In genomic region chr2:163823248-163823647, GRCm38 (mm10) we compare ENCODE assay signal across 7 mouse cellular contexts. TPM values are rescaled to one million over a fixed set of nuclear protein-coding genes. Genes with fewer than 3 reads are reported as not detected.
DNase-seq lines count a peak whose midpoint lies in the region; ATAC-seq and TF ChIP-seq lines count a peak whose summit lies in the region.

No protein-coding gene starts in this region.

- H3K27me3 ChIP-seq in testis, adult 2 months (ENCODE audit: control insufficient read depth, insufficient read depth, low read length), result no peaks in the 10 kb centered on the region
- no peaks in the 10 kb centered on the region for H3K27me3 ChIP-seq in hindbrain, embryonic 14.5 days (ENCODE audit: control insufficient read depth, insufficient read depth, low read length)
- H3K27me3 ChIP-seq in limb, embryonic 14.5 days (ENCODE audit: control insufficient read depth, insufficient read depth, low read length), result no peaks in the 10 kb centered on the region
- H3K27me3 ChIP-seq in neural tube, embryonic 11.5 days (ENCODE audit: control insufficient read depth, insufficient read depth, low read length), result no peaks in the 10 kb centered on the region

- no peaks in the 10 kb centered on the region for H3K36me3 ChIP-seq in testis, adult 2 months (ENCODE audit: control insufficient read depth, insufficient read depth, low read length)
- no peaks in the 10 kb centered on the region for H3K36me3 ChIP-seq in hindbrain, embryonic 14.5 days (replicated peaks; ENCODE audit: control insufficient read depth, insufficient read depth)
- H3K36me3 ChIP-seq in limb, embryonic 14.5 days (ENCODE audit: control insufficient read depth, insufficient read depth, low read length), result no peaks in the 10 kb centered on the region
- H3K36me3 ChIP-seq in neural tube, embryonic 11.5 days (ENCODE audit: control insufficient read depth, insufficient read depth, low read length), result no peaks in the 10 kb centered on the region

- no peak overlapping the region for H3K4me3 ChIP-seq in testis, adult 2 months (ENCODE audit: control insufficient read depth, low read depth, low read length)
- no peak overlapping the region for H3K4me3 ChIP-seq in embryonic fibroblast, embryonic 13.5 days (ENCODE audit: insufficient read depth, low read length)
- no peak overlapping the region for H3K4me3 ChIP-seq in hindbrain, embryonic 14.5 days (replicated peaks; ENCODE audit: low read length)
- H3K4me3 ChIP-seq in limb, embryonic 14.5 days (replicated peaks; ENCODE audit: low read length), result no peak overlapping the region
- H3K4me3 ChIP-seq in neural tube, embryonic 11.5 days (ENCODE audit: low read depth, low read length), result no peak overlapping the region

- H3K9me3 ChIP-seq in hindbrain, embryonic 14.5 days (ENCODE audit: control insufficient read depth, low read length), result no peaks in the 10 kb centered on the region
- H3K9me3 ChIP-seq in limb, embryonic 14.5 days (ENCODE audit: control insufficient read depth, low read length), result no peaks in the 10 kb centered on the region
- H3K9me3 ChIP-seq in neural tube, embryonic 11.5 days (ENCODE audit: control insufficient read depth, low read length), result no peaks in the 10 kb centered on the region

- no peak for TF ChIP-seq POLR2A in testis, adult 2 months (IDR thresholded peaks at IDR 0.05; ENCODE audit: control insufficient read depth, low read depth, low read length)
- 0 out of 2 replicates have a peak, but pooled peaks have one; percentile 8 for TF ChIP-seq POLR2A in embryonic fibroblast, embryonic 13.5 days (IDR thresholded peaks at IDR 0.05; ENCODE audit: low read depth, low read length)
- TF ChIP-seq POLR2A in limb, embryonic 14.5 days (IDR thresholded peaks at IDR 0.05; ENCODE audit: borderline replicate concordance, extremely low read depth, insufficient read depth, insufficient read length), result no peak

- ATAC-seq in hindbrain, embryonic 14.5 days (ENCODE audit: low FRiP score), result no peak
- ATAC-seq in limb, embryonic 14.5 days (ENCODE audit: low FRiP score, low read depth), result no peak
- ATAC-seq in neural tube, embryonic 11.5 days (ENCODE audit: insufficient read depth, low FRiP score, low TSS enrichment), result no peak

- no peak overlapping the region for H3K4me2 ChIP-seq in hindbrain, embryonic 14.5 days (replicated peaks)
- peak overlapping the region; percentile 30; the same call in 1 of the 2 replicates for H3K4me2 ChIP-seq in limb, embryonic 14.5 days (replicated peaks; ENCODE audit: low read depth, low read length, severe bottlenecking)
- no peak overlapping the region for H3K4me2 ChIP-seq in neural tube, embryonic 11.5 days (ENCODE audit: low read depth)

- no peaks in the 10 kb centered on the region; the same call in 1 of the 2 replicates for H3K4me1 ChIP-seq in testis, adult 2 months (ENCODE audit: control insufficient read depth, insufficient read depth, low read length)
- no peaks in the 10 kb centered on the region for H3K4me1 ChIP-seq in embryonic fibroblast, embryonic 13.5 days (ENCODE audit: control insufficient read depth, insufficient read depth, low read length)
- no peaks in the 10 kb centered on the region for H3K4me1 ChIP-seq in hindbrain, embryonic 14.5 days (replicated peaks; ENCODE audit: control insufficient read depth, insufficient read depth, low read length)
- 0 out of 2 replicates have a peak, but pooled peaks cover 3% of the 10 kb centered on the region for H3K4me1 ChIP-seq in limb, embryonic 14.5 days (ENCODE audit: control insufficient read depth, insufficient read depth, low read length)
- no peaks in the 10 kb centered on the region for H3K4me1 ChIP-seq in neural tube, embryonic 11.5 days (ENCODE audit: control insufficient read depth, insufficient read depth, low read length)

- 0 out of 2 replicates have a peak overlapping the region, but pooled peaks have one; percentile 33 for H3K27ac ChIP-seq in testis, adult 2 months (ENCODE audit: control insufficient read depth, insufficient read depth, low read depth, low read length)
- peak overlapping the region; percentile 76 for H3K27ac ChIP-seq in embryonic fibroblast, embryonic 13.5 days (ENCODE audit: insufficient read depth, low read length)
- no peak overlapping the region for H3K27ac ChIP-seq in hindbrain, embryonic 14.5 days
- H3K27ac ChIP-seq in limb, embryonic 14.5 days (replicated peaks; ENCODE audit: low read depth, low read length), result no peak overlapping the region
- no peak overlapping the region for H3K27ac ChIP-seq in neural tube, embryonic 11.5 days (ENCODE audit: low read depth, low read length)

- WGBS in hindbrain, embryonic 14.5 days, result 7% methylated on average over 4 of the region's 4 CpGs
- 6% methylated on average over 4 of the region's 4 CpGs for WGBS in limb, embryonic 14.5 days
- WGBS in neural tube, embryonic 11.5 days, result 12% methylated on average over 4 of the region's 4 CpGs

- peak; percentile 93 for TF ChIP-seq CTCF in testis, adult 2 months (IDR thresholded peaks at IDR 0.05; ENCODE audit: control insufficient read depth, insufficient read depth, insufficient replicate concordance, low read depth, low read length)
- TF ChIP-seq CTCF in embryonic fibroblast, embryonic 13.5 days (IDR thresholded peaks at IDR 0.05; ENCODE audit: borderline replicate concordance, insufficient read depth, low read length), result peak; percentile 70

- DNase-seq in testis, postnatal 14 days (ENCODE audit: low spot score), result no peak
- DNase-seq in adrenal gland, postnatal 25 days, result peak; percentile 65
- peak; percentile 76 for DNase-seq in hindbrain, embryonic 14.5 days (ENCODE audit: low spot score)
- peak; percentile 49 for DNase-seq in limb, embryonic 14.5 days (ENCODE audit: low spot score)
- DNase-seq in neural tube, embryonic 11.5 days (ENCODE audit: low spot score), result peak; percentile 64

- no peak overlapping the region for H3K9ac ChIP-seq in hindbrain, embryonic 14.5 days
- no peak overlapping the region for H3K9ac ChIP-seq in limb, embryonic 14.5 days (ENCODE audit: low read depth, low read length, severe bottlenecking)
- no peak overlapping the region for H3K9ac ChIP-seq in neural tube, embryonic 11.5 days (ENCODE audit: low read length)

RNA-seq across cellular contexts. Expression of gene Ccn5, which starts 2.6 kb away (rescaled TPM):
- polyA plus RNA-seq in testis, adult 2 months (2012; rRNA removed), result 4.9 and 5.1 TPM in 2 replicates
- not detected in 2 replicates for total RNA-seq in adrenal gland, postnatal 25 days (2021)
- polyA plus RNA-seq in embryonic fibroblast, embryonic 13.5 days (2011; ENCODE audit: insufficient read length, low read depth, missing spikeins), result 203 and 212 TPM in 2 replicates
- polyA plus RNA-seq in hindbrain, embryonic 14.5 days (2014; fragmentation: Nextera tagmentation; extraction: Ambion mirVana), result 0.23 TPM in 1 of 2 replicates, not detected in the other
- polyA plus RNA-seq in limb, embryonic 14.5 days (2012; rRNA removed), result 0.23 and 0.51 TPM in 2 replicates
- 0.70 and 1.1 TPM in 2 replicates for polyA plus RNA-seq in limb, embryonic 14.5 days (2014; fragmentation: Nextera tagmentation; extraction: Ambion mirVana)
- polyA plus RNA-seq in neural tube, embryonic 11.5 days (2014; fragmentation: Nextera tagmentation; extraction: Ambion mirVana), result 0.27 and 0.44 TPM in 2 replicates

RNA-seq across cellular contexts. Expression of gene Kcnk15, which starts 30.2 kb away (rescaled TPM):
- polyA plus RNA-seq in testis, adult 2 months (2012; rRNA removed), result not detected in 2 replicates
- total RNA-seq in adrenal gland, postnatal 25 days (2021), result not detected in 2 replicates
- 0.26 TPM in 1 of 2 replicates, not detected in the other for polyA plus RNA-seq in embryonic fibroblast, embryonic 13.5 days (2011; ENCODE audit: insufficient read length, low read depth, missing spikeins)
- polyA plus RNA-seq in hindbrain, embryonic 14.5 days (2014; fragmentation: Nextera tagmentation; extraction: Ambion mirVana), result 0.29 TPM in 1 of 2 replicates, not detected in the other
- not detected in 2 replicates for polyA plus RNA-seq in limb, embryonic 14.5 days (2012; rRNA removed)
- polyA plus RNA-seq in limb, embryonic 14.5 days (2014; fragmentation: Nextera tagmentation; extraction: Ambion mirVana), result not detected in 2 replicates
- polyA plus RNA-seq in neural tube, embryonic 11.5 days (2014; fragmentation: Nextera tagmentation; extraction: Ambion mirVana), result not detected in 2 replicates

Comparison
In these comparisons a context has a peak if more than half of its experiments do, and no peak if none do; other contexts are left out.
1. H3K27ac ChIP-seq: peak in testis, adult 2 months (single experiment) and embryonic fibroblast, embryonic 13.5 days (single experiment); none in hindbrain, embryonic 14.5 days (single experiment), limb, embryonic 14.5 days (single experiment) and neural tube, embryonic 11.5 days (single experiment).
2. RNA of gene Ccn5, which starts 2.6 kb away (polyA plus RNA-seq): 203 to 212 TPM in embryonic fibroblast, embryonic 13.5 days; 4.9 to 5.1 TPM in testis, adult 2 months, 0.23 to 1.1 TPM in limb, embryonic 14.5 days, 0.27 to 0.44 TPM in neural tube, embryonic 11.5 days and 0.23 TPM in hindbrain, embryonic 14.5 days; every median in the first group is over 10 times any median in the second.